Mouse (Mus musculus): ENCODE measurements at regions not wholly inside any gene's neighbourhood (a gene's known extent, or its start where the extent isn't known, plus 50 kb on each side); places are given as distances from the start of the nearest gene placed in this dataset.

DNA sequence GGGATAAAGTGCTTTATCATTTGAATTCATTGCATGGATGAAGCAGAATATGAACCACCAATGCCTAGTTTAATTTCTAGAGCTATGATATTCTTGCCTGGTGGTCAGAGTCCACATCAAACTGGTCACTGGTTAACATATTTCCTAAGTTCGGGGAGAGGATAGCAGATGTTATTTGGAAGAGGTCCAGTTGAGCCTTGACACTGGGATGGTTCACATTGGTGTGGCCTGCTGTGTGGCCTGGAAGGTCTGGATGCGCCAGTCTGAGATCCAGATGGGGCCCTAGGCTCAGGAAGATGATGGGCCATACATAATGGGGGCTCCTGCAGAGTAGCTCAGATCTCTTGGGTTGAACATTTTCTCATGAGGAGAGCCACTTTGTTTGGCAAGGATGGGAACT, 127.3 kb upstream of the Id2 start:
- H3K9me3 ChIP-seq (replicated peaks; ENCODE audit: low read length): no peaks in the 10 kb centered on the region

GRCm38 (mm10) chr12:25223539-25223938, 126.6 kb upstream of the Id2 start:
- H3K79me2 ChIP-seq (replicated peaks; ENCODE audit: control insufficient read depth, extremely low read depth, insufficient read depth, poor library complexity, severe bottlenecking): no peaks in the 10 kb centered on the region
- no peak overlapping the region for H3K4me3 ChIP-seq (replicated peaks in 1 of 3; ENCODE audit: low read depth in 2 of 3, low read length in 2 of 3, poor library complexity in 1 of 3)
- TF ChIP-seq MAFK (IDR thresholded peaks at IDR 0.05; ENCODE audit: insufficient replicate concordance, low read length): peak; percentile 85
- TF ChIP-seq IRF4 (IDR thresholded peaks at IDR 0.05; ENCODE audit: low read depth, low read length): peak; percentile 7; the same call in 1 of the 2 replicates
- no peak; the same call in 1 of the 2 replicates for TF ChIP-seq EP300 (IDR thresholded peaks at IDR 0.05; ENCODE audit: low read length)
- no peaks in the 10 kb centered on the region for H3K36me3 ChIP-seq (replicated peaks in 1 of 2; ENCODE audit: control insufficient read depth in 1 of 2, insufficient read depth in 1 of 2, low read length in 1 of 2)
- peak; percentile 44 for DNase-seq (ENCODE audit: extremely low read depth)
- H3K9me3 ChIP-seq (replicated peaks; ENCODE audit: low read length): no peaks in the 10 kb centered on the region
- dilution Hi-C loops (cut with MboI; ENCODE audit: extremely low pct_ligation_motif_present, extremely low pct_unique_long_range_greater_than_20kb, low sequenced_read_pairs): no loop called here
- in situ Hi-C loops (cut with MboI; ENCODE audit: low pct_ligation_motif_present, low pct_unique_long_range_greater_than_20kb, low sequenced_read_pairs): loop anchor here (10.0 to 25.0 kb wide), 2 partner anchors 51 to 214 kb away; no protein-coding TSS in a partner anchor
- H3K9ac ChIP-seq (ENCODE audit: insufficient read depth, low read depth): no peak overlapping the region
- no peak overlapping the region for H3K27ac ChIP-seq (ENCODE audit: insufficient read depth, low read depth)
- peaks cover 15% of the 10 kb centered on the region for H3K27me3 ChIP-seq (replicated peaks)
- peaks cover 28 to 54% of the 10 kb centered on the region in 2 experiments for H3K4me1 ChIP-seq (ENCODE audit: control insufficient read depth in 1 of 2, insufficient read depth in 2 of 2)
- no peak overlapping the region for H3K4me2 ChIP-seq (ENCODE audit: insufficient read depth, low read depth, poor library complexity, severe bottlenecking)

More for the DNA sequence above, 127.3 kb upstream of the Id2 start:
- Histone ChIP-seq H3K4me3 (replicated peaks in 1 of 3; ENCODE audit: low read depth in 2 of 3, low read length in 2 of 3, poor library complexity in 1 of 3) (no peak overlapping the region), H3K9ac (ENCODE audit: insufficient read depth, low read depth) (no peak overlapping the region), H3K4me1 (ENCODE audit: control insufficient read depth in 1 of 2, insufficient read depth in 2 of 2) (peaks cover 30 to 50% of the 10 kb centered on the region in 2 experiments), H3K36me3 (replicated peaks in 1 of 2; ENCODE audit: control insufficient read depth in 1 of 2, insufficient read depth in 1 of 2, low read length in 1 of 2) (no peaks in the 10 kb centered on the region), H3K27ac (ENCODE audit: insufficient read depth, low read depth) (no peak overlapping the region), H3K79me2 (replicated peaks; ENCODE audit: control insufficient read depth, extremely low read depth, insufficient read depth, poor library complexity, severe bottlenecking) (no peaks in the 10 kb centered on the region), H3K27me3 (replicated peaks) (peaks cover 15% of the 10 kb centered on the region), H3K4me2 (ENCODE audit: insufficient read depth, low read depth, poor library complexity, severe bottlenecking) (no peak overlapping the region)
- dilution Hi-C loops (cut with MboI; ENCODE audit: extremely low pct_ligation_motif_present, extremely low pct_unique_long_range_greater_than_20kb, low sequenced_read_pairs) (no loop called here), in situ Hi-C loops (cut with MboI; ENCODE audit: low pct_ligation_motif_present, low pct_unique_long_range_greater_than_20kb, low sequenced_read_pairs) (loop anchor here (10.0 to 25.0 kb wide), 2 partner anchors 51 to 213 kb away; no protein-coding TSS in a partner anchor)
- DNase-seq (ENCODE audit: extremely low read depth): no peak
- TF ChIP-seq E2F4 (IDR thresholded peaks at IDR 0.05; ENCODE audit: insufficient replicate concordance, low read depth, low read length): no peak
- no peak for TF ChIP-seq BHLHE40 (IDR thresholded peaks at IDR 0.05; ENCODE audit: low read depth, low read length)
- no peak for TF ChIP-seq NELFE (IDR thresholded peaks at IDR 0.05; ENCODE audit: low read depth, low read length)
- no peak for TF ChIP-seq UBTF (IDR thresholded peaks at IDR 0.05; ENCODE audit: low read depth, low read length)
- no peak for TF ChIP-seq POLR2A (IDR thresholded peaks at IDR 0.05; ENCODE audit: low read depth, low read length)

GRCm38 (mm10) chr12:25220780-25221106, 123.8 kb upstream of the Id2 start:
- in situ Hi-C loops (cut with MboI; ENCODE audit: low pct_ligation_motif_present, low pct_unique_long_range_greater_than_20kb, low sequenced_read_pairs) (loop anchor here (10.0 to 25.0 kb wide), 2 partner anchors 54 to 217 kb away; no protein-coding TSS in a partner anchor), dilution Hi-C loops (cut with MboI; ENCODE audit: extremely low pct_ligation_motif_present, extremely low pct_unique_long_range_greater_than_20kb, low sequenced_read_pairs) (no loop called here)
- no peak overlapping the region for H3K4me3 ChIP-seq (replicated peaks in 1 of 3; ENCODE audit: low read depth in 2 of 3, low read length in 2 of 3, poor library complexity in 1 of 3)
- H3K36me3 ChIP-seq (replicated peaks in 1 of 2; ENCODE audit: control insufficient read depth in 1 of 2, insufficient read depth in 1 of 2, low read length in 1 of 2): no peaks in the 10 kb centered on the region
- no peak for TF ChIP-seq MAX (IDR thresholded peaks at IDR 0.05; ENCODE audit: low read length)
- TF ChIP-seq EP300 (IDR thresholded peaks at IDR 0.05; ENCODE audit: low read length): no peak
- TF ChIP-seq ELF1 (IDR thresholded peaks at IDR 0.05; ENCODE audit: low read depth, low read length): no peak
- TF ChIP-seq SMC3 (IDR thresholded peaks at IDR 0.05; ENCODE audit: low read depth, low read length): no peak
- no peak for TF ChIP-seq SIN3A (IDR thresholded peaks at IDR 0.05; ENCODE audit: low read length)
- no peak for TF ChIP-seq NELFE (IDR thresholded peaks at IDR 0.05; ENCODE audit: low read depth, low read length)
- TF ChIP-seq POLR2A (IDR thresholded peaks at IDR 0.05; ENCODE audit: low read depth, low read length): no peak
- TF ChIP-seq E2F4 (IDR thresholded peaks at IDR 0.05; ENCODE audit: insufficient replicate concordance, low read depth, low read length): no peak
- no peak overlapping the region for H3K27ac ChIP-seq (ENCODE audit: insufficient read depth, low read depth)
- H3K27me3 ChIP-seq (replicated peaks): peaks cover 12% of the 10 kb centered on the region
- DNase-seq (ENCODE audit: extremely low read depth): no peak
- H3K79me2 ChIP-seq (replicated peaks; ENCODE audit: control insufficient read depth, extremely low read depth, insufficient read depth, poor library complexity, severe bottlenecking): no peaks in the 10 kb centered on the region
- H3K9ac ChIP-seq (ENCODE audit: insufficient read depth, low read depth): no peak overlapping the region
- H3K4me1 ChIP-seq (ENCODE audit: control insufficient read depth in 1 of 2, insufficient read depth in 2 of 2): peaks cover 48 to 78% of the 10 kb centered on the region in 2 experiments
- H3K9me3 ChIP-seq (replicated peaks; ENCODE audit: low read length): no peaks in the 10 kb centered on the region
- H3K4me2 ChIP-seq (ENCODE audit: insufficient read depth, low read depth, poor library complexity, severe bottlenecking): no peak overlapping the region
